Mouse (Mus musculus): Measurements from ENCODE around the gene Tnfrsf21. TPM values are rescaled to one million over a fixed set of nuclear protein-coding genes. Genes with fewer than 3 reads are reported as not detected.

Tnfrsf21 gene
- total RNA-seq, 2 experiments from 2014 or later, result 2.3 to 3.5 TPM

- peak; percentile 5 to 44 for DNase-seq
Observed at GRCm38 (mm10) chr17:43076801-43077493, 60.6 kb downstream of the Tnfrsf21 start.

GRCm38 (mm10) chr17:43077540-43077939 lies 61.2 kb downstream of the Tnfrsf21 start:
- DNase-seq, result no peak

GRCm38 (mm10) chr17:43081225-43081624 lies 64.9 kb downstream of the Tnfrsf21 start:
- no peak for DNase-seq

GRCm38 (mm10) chr17:43089496-43089895 lies 73.1 kb downstream of the Tnfrsf21 start:
- no peak for DNase-seq

- DNase-seq, result no peak
Observed at GRCm38 (mm10) chr17:43090948-43091724, 74.8 kb downstream of the Tnfrsf21 start.

- no peak for DNase-seq
Observed at GRCm38 (mm10) chr17:43092280-43092995, 76.1 kb downstream of the Tnfrsf21 start.

GRCm38 (mm10) chr17:43094285-43094684 lies 77.9 kb downstream of the Tnfrsf21 start:
- DNase-seq, result no peak

- no peak for DNase-seq
Observed at GRCm38 (mm10) chr17:43097101-43097688, 80.8 kb downstream of the Tnfrsf21 start.

- DNase-seq, result no peak
Observed at GRCm38 (mm10) chr17:43106108-43106507, 89.8 kb downstream of the Tnfrsf21 start.

GRCm38 (mm10) chr17:43107338-43107737 lies 91.0 kb downstream of the Tnfrsf21 start:
- no peak for DNase-seq

- DNase-seq, result no peak
Observed at GRCm38 (mm10) chr17:43109501-43109900, 93.1 kb downstream of the Tnfrsf21 start.

- no peak for DNase-seq
Observed at GRCm38 (mm10) chr17:43110168-43110885, 94.0 kb downstream of the Tnfrsf21 start.

GRCm38 (mm10) chr17:43113391-43113984 lies 97.1 kb downstream of the Tnfrsf21 start:
- DNase-seq, result no peak

GRCm38 (mm10) chr17:43114086-43114581 lies 97.8 kb downstream of the Tnfrsf21 start:
- DNase-seq, result no peak

- DNase-seq, result no peak
Observed at GRCm38 (mm10) chr17:43114926-43115325, 98.6 kb downstream of the Tnfrsf21 start.

- DNase-seq, result no peak
Observed at GRCm38 (mm10) chr17:43116748-43117147, 100.4 kb downstream of the Tnfrsf21 start.

- DNase-seq, result no peak
Observed at GRCm38 (mm10) chr17:43119446-43119845, 103.1 kb downstream of the Tnfrsf21 start.

GRCm38 (mm10) chr17:43121096-43121495 lies 104.7 kb downstream of the Tnfrsf21 start:
- no peak for DNase-seq

GRCm38 (mm10) chr17:43128305-43128704 lies 112.0 kb downstream of the Tnfrsf21 start:
- DNase-seq, result no peak

GRCm38 (mm10) chr17:43128908-43129533 lies 112.7 kb downstream of the Tnfrsf21 start:
- no peak for DNase-seq

All from adrenal gland, postnatal 36 days (tissue).